Mouse (Mus musculus): ENCODE data around the gene Mamdc2. TPM values are rescaled to one million over a fixed set of nuclear protein-coding genes. Genes with fewer than 3 reads are reported as not detected.
"Not testable (repeated sequence)": the region's sequence is repeated elsewhere in the genome, so short reads cannot be mapped to it uniquely, and the experiment has no call there.

The Mamdc2 gene
- 1.1 and 1.5 TPM in 2 replicates for polyA plus RNA-seq (2014; fragmentation: Nextera tagmentation; extraction: Ambion mirVana)

- 0 out of 2 replicates have a peak, but pooled peaks cover 5% of the 10 kb centered on the region for H3K9me3 ChIP-seq (ENCODE audit: control insufficient read depth, low read length)
- DNase-seq: peak; percentile 49
- no peak within 1 kb of the TSS for H3K27ac ChIP-seq (replicated peaks; ENCODE audit: low read depth, low read length)
- H3K9ac ChIP-seq (replicated peaks; ENCODE audit: low read length): peak within 1 kb of the TSS; percentile 45; the same call in 1 of the 2 replicates
- no peaks in the 10 kb centered on the region for H3K36me3 ChIP-seq (ENCODE audit: control insufficient read depth, insufficient read depth, low read length)
- H3K27me3 ChIP-seq (ENCODE audit: control insufficient read depth, insufficient read depth, low read length): no peaks in the 10 kb centered on the region; the same call in 1 of the 2 replicates
- peak within 1 kb of the TSS; percentile 89 for H3K4me2 ChIP-seq (ENCODE audit: low read length)
- H3K4me3 ChIP-seq (replicated peaks; ENCODE audit: low read depth, low read length): peak within 1 kb of the TSS; percentile 38
- H3K4me1 ChIP-seq (ENCODE audit: control insufficient read depth, insufficient read depth, low read length): peaks cover 14% of the 10 kb centered on the region
- peak; percentile 62 for ATAC-seq (ENCODE audit: low FRiP score, low TSS enrichment)
- 2% methylated on average over 19 of the region's 19 CpGs for WGBS
Observed at GRCm38 (mm10) chr19:23447988-23448497, at the start of gene Mamdc2. TSS of gene Mamdc2 (minus strand) at chr19:23448442.

- 79% methylated on average over 7 of the region's 7 CpGs for WGBS
- H3K9me3 ChIP-seq (ENCODE audit: control insufficient read depth, low read length): no peaks in the 10 kb centered on the region
- H3K4me3 ChIP-seq (replicated peaks; ENCODE audit: low read depth, low read length): no peak overlapping the region
- H3K27ac ChIP-seq (replicated peaks; ENCODE audit: low read depth, low read length): no peak overlapping the region
- H3K4me1 ChIP-seq (ENCODE audit: control insufficient read depth, insufficient read depth, low read length): no peaks in the 10 kb centered on the region
- no peak overlapping the region for H3K4me2 ChIP-seq (ENCODE audit: low read length)
- ATAC-seq (ENCODE audit: low FRiP score, low TSS enrichment) (no peak), DNase-seq (no peak)
- no peak overlapping the region for H3K9ac ChIP-seq (replicated peaks; ENCODE audit: low read length)
- H3K36me3 ChIP-seq (ENCODE audit: control insufficient read depth, insufficient read depth, low read length): no peaks in the 10 kb centered on the region
- H3K27me3 ChIP-seq (ENCODE audit: control insufficient read depth, insufficient read depth, low read length): no peaks in the 10 kb centered on the region
Observed at GRCm38 (mm10) chr19:23498011-23498410, 49.8 kb upstream of the Mamdc2 start.

- Histone ChIP-seq H3K4me2 (ENCODE audit: low read length) (no peak overlapping the region), H3K4me1 (ENCODE audit: control insufficient read depth, insufficient read depth, low read length) (no peaks in the 10 kb centered on the region), H3K36me3 (ENCODE audit: control insufficient read depth, insufficient read depth, low read length) (no peaks in the 10 kb centered on the region), H3K27me3 (ENCODE audit: control insufficient read depth, insufficient read depth, low read length) (no peaks in the 10 kb centered on the region), H3K27ac (replicated peaks; ENCODE audit: low read depth, low read length) (no peak overlapping the region), H3K9ac (replicated peaks; ENCODE audit: low read length) (no peak overlapping the region), H3K4me3 (replicated peaks; ENCODE audit: low read depth, low read length) (no peak overlapping the region), H3K9me3 (ENCODE audit: control insufficient read depth, low read length) (no peaks in the 10 kb centered on the region)
- WGBS: 72% methylated on average over 10 of the region's 10 CpGs
- DNase-seq: peak; percentile 41
- no peak for ATAC-seq (ENCODE audit: low FRiP score, low TSS enrichment)
Observed at GRCm38 (mm10) chr19:23497171-23497917, 49.1 kb upstream of the Mamdc2 start.

- no peak overlapping the region for H3K4me3 ChIP-seq (replicated peaks; ENCODE audit: low read depth, low read length)
- H3K27me3 ChIP-seq (ENCODE audit: control insufficient read depth, insufficient read depth, low read length): no peaks in the 10 kb centered on the region
- DNase-seq: no peak
- H3K36me3 ChIP-seq (ENCODE audit: control insufficient read depth, insufficient read depth, low read length): no peaks in the 10 kb centered on the region
- H3K9me3 ChIP-seq (ENCODE audit: control insufficient read depth, low read length): no peaks in the 10 kb centered on the region
- H3K4me1 ChIP-seq (ENCODE audit: control insufficient read depth, insufficient read depth, low read length): no peaks in the 10 kb centered on the region
- H3K4me2 ChIP-seq (ENCODE audit: low read length): no peak overlapping the region
- WGBS: 94% methylated on average over 3 of the region's 3 CpGs
- no peak for ATAC-seq (ENCODE audit: low FRiP score, low TSS enrichment)
- H3K9ac ChIP-seq (replicated peaks; ENCODE audit: low read length): no peak overlapping the region
- no peak overlapping the region for H3K27ac ChIP-seq (replicated peaks; ENCODE audit: low read depth, low read length)
Observed at GRCm38 (mm10) chr19:23496536-23496935, 48.3 kb upstream of the Mamdc2 start.

GRCm38 (mm10) chr19:23492663-23493062 is 44.4 kb upstream of the Mamdc2 start:
- no peaks in the 10 kb centered on the region for H3K4me1 ChIP-seq (ENCODE audit: control insufficient read depth, insufficient read depth, low read length)
- H3K36me3 ChIP-seq (ENCODE audit: control insufficient read depth, insufficient read depth, low read length): no peaks in the 10 kb centered on the region
- H3K4me2 ChIP-seq (ENCODE audit: low read length): no peak overlapping the region
- H3K27ac ChIP-seq (replicated peaks; ENCODE audit: low read depth, low read length): no peak overlapping the region
- DNase-seq (no peak), ATAC-seq (ENCODE audit: low FRiP score, low TSS enrichment) (no peak)
- no peaks in the 10 kb centered on the region for H3K27me3 ChIP-seq (ENCODE audit: control insufficient read depth, insufficient read depth, low read length)
- H3K9me3 ChIP-seq (ENCODE audit: control insufficient read depth, low read length): no peaks in the 10 kb centered on the region
- no peak overlapping the region for H3K4me3 ChIP-seq (replicated peaks; ENCODE audit: low read depth, low read length)
- H3K9ac ChIP-seq (replicated peaks; ENCODE audit: low read length): no peak overlapping the region

- not testable (repeated sequence) for H3K36me3 ChIP-seq (ENCODE audit: control insufficient read depth, insufficient read depth, low read length); H3K4me3 ChIP-seq (replicated peaks; ENCODE audit: low read depth, low read length); ATAC-seq (ENCODE audit: low FRiP score, low TSS enrichment); H3K27me3 ChIP-seq (ENCODE audit: control insufficient read depth, insufficient read depth, low read length); H3K4me2 ChIP-seq (ENCODE audit: low read length); H3K4me1 ChIP-seq (ENCODE audit: control insufficient read depth, insufficient read depth, low read length); H3K9ac ChIP-seq (replicated peaks; ENCODE audit: low read length); H3K9me3 ChIP-seq (ENCODE audit: control insufficient read depth, low read length); H3K27ac ChIP-seq (replicated peaks; ENCODE audit: low read depth, low read length)
- peak; percentile 11 for DNase-seq
- WGBS: 41% methylated on average over 7 of the region's 7 CpGs
Observed at GRCm38 (mm10) chr19:23490703-23491102, 42.5 kb upstream of the Mamdc2 start.

DNA sequence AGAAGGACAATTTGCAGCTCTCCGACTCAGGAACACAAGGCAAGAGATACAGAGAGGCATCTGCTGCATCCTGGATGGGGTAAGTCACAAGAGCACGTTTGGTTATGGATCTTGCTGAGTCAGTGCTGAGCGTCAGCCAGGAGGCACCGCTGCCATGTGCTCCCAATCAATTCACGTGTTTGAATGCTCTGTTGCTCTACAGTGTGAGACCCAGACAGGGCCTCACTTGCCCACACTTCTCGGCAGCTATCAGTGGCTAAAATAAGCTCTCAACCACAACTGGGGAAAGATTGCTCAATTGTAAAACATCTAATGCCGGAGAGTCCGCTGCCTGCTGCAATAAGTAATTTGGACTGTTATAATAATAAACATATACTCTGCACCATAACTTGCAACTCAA is 41.5 kb upstream of the Mamdc2 start:
- Histone ChIP-seq H3K36me3 (ENCODE audit: control insufficient read depth, insufficient read depth, low read length) (no peaks in the 10 kb centered on the region), H3K4me1 (ENCODE audit: control insufficient read depth, insufficient read depth, low read length) (no peaks in the 10 kb centered on the region), H3K4me2 (ENCODE audit: low read length) (no peak overlapping the region), H3K9ac (replicated peaks; ENCODE audit: low read length) (no peak overlapping the region), H3K4me3 (replicated peaks; ENCODE audit: low read depth, low read length) (no peak overlapping the region), H3K27ac (replicated peaks; ENCODE audit: low read depth, low read length) (no peak overlapping the region), H3K27me3 (ENCODE audit: control insufficient read depth, insufficient read depth, low read length) (no peaks in the 10 kb centered on the region), H3K9me3 (ENCODE audit: control insufficient read depth, low read length) (no peaks in the 10 kb centered on the region)
- ATAC-seq (ENCODE audit: low FRiP score, low TSS enrichment): no peak
- WGBS: 64% methylated on average over 8 of the region's 8 CpGs
- no peak for DNase-seq

- DNase-seq: no peak
- Histone ChIP-seq H3K36me3 (ENCODE audit: control insufficient read depth, insufficient read depth, low read length) (no peaks in the 10 kb centered on the region), H3K27me3 (ENCODE audit: control insufficient read depth, insufficient read depth, low read length) (no peaks in the 10 kb centered on the region), H3K9ac (replicated peaks; ENCODE audit: low read length) (no peak overlapping the region), H3K27ac (replicated peaks; ENCODE audit: low read depth, low read length) (no peak overlapping the region), H3K4me1 (ENCODE audit: control insufficient read depth, insufficient read depth, low read length) (no peaks in the 10 kb centered on the region), H3K9me3 (ENCODE audit: control insufficient read depth, low read length) (no peaks in the 10 kb centered on the region), H3K4me3 (replicated peaks; ENCODE audit: low read depth, low read length) (no peak overlapping the region), H3K4me2 (ENCODE audit: low read length) (no peak overlapping the region)
- WGBS: 100% methylated on average over 1 of the region's 1 CpGs
- no peak for ATAC-seq (ENCODE audit: low FRiP score, low TSS enrichment)
Observed at GRCm38 (mm10) chr19:23487421-23487820, 39.2 kb upstream of the Mamdc2 start.
